Mouse (Mus musculus): ENCODE measurements around the gene Mgat2.
A peak's percentile ranks its signal among the peaks of the same experiment; 100 is the strongest.

Mgat2 gene

GRCm38 (mm10) chr12:69211057-69211456 lies 27.1 kb downstream of the Mgat2 start:
- DNase-seq (ENCODE audit: low read depth, low spot score) = no peak

GRCm38 (mm10) chr12:69213186-69213777 lies 29.3 kb downstream of the Mgat2 start:
- no peak for DNase-seq (ENCODE audit: low read depth, low spot score)

GRCm38 (mm10) chr12:69214393-69214792 lies 30.4 kb downstream of the Mgat2 start:
- DNase-seq (ENCODE audit: low read depth, low spot score) = no peak

- DNase-seq (ENCODE audit: low read depth, low spot score) = no peak
These were observed 31.2 kb downstream of the Mgat2 start for GRCm38 (mm10) chr12:69215000-69215785.

- no peak for DNase-seq (ENCODE audit: low read depth, low spot score)
These were observed 32.6 kb downstream of the Mgat2 start for GRCm38 (mm10) chr12:69216587-69216986.

GRCm38 (mm10) chr12:69220613-69221277 lies 36.8 kb downstream of the Mgat2 start:
- no peak for DNase-seq (ENCODE audit: low read depth, low spot score)

- peak; percentile 76 for DNase-seq (ENCODE audit: low read depth, low spot score)
These were observed 44.0 kb downstream of the Mgat2 start, which contains the start of gene Pole2 for GRCm38 (mm10) chr12:69227776-69228466. TSS of gene Pole2 (minus strand) at chr12:69228195.

- peak; percentile 31 for DNase-seq (ENCODE audit: low read depth, low spot score)
These were observed 45.3 kb downstream of the Mgat2 start for GRCm38 (mm10) chr12:69229251-69229650.

GRCm38 (mm10) chr12:69235782-69236181 lies 51.8 kb downstream of the Mgat2 start:
- no peak for DNase-seq (ENCODE audit: low read depth, low spot score)

All from c-Kit-negative CD71-positive TER-119-positive erythroid progenitor cells, embryonic 14.5 days (primary cell).